Mouse (Mus musculus) testis, adult 2 months (tissue): ENCODE measurements at regions not wholly inside any gene's neighbourhood (a gene's known extent, or its start where the extent isn't known, plus 50 kb on each side); places are given as distances from the start of the nearest gene placed in this dataset.

Source experiments
- CTCF ChIP-seq: fragments of 200-500 bp; IDR thresholded peaks from 2 replicates; pipeline ENCODE4 v1.5.1; 2012; ENCODE audit warnings: low read depth, mild to moderate bottlenecking, inconsistent platforms, low read length, moderate library complexity; ENCODE audit not compliant: control insufficient read depth, insufficient read depth, insufficient replicate concordance
- POLR2A ChIP-seq: fragments of 200-500 bp; IDR thresholded peaks from 2 replicates; pipeline ENCODE4 v1.6.1; 2012; ENCODE audit warnings: low read depth, mild to moderate bottlenecking, inconsistent platforms, low read length, moderate library complexity; ENCODE audit not compliant: control insufficient read depth

GRCm38 (mm10) chr12:70543299-70543698 lies 90.4 kb downstream of the Tmx1 start:
- TF ChIP-seq POLR2A (no peak), CTCF (no peak)
